In the genomic region with DNA sequence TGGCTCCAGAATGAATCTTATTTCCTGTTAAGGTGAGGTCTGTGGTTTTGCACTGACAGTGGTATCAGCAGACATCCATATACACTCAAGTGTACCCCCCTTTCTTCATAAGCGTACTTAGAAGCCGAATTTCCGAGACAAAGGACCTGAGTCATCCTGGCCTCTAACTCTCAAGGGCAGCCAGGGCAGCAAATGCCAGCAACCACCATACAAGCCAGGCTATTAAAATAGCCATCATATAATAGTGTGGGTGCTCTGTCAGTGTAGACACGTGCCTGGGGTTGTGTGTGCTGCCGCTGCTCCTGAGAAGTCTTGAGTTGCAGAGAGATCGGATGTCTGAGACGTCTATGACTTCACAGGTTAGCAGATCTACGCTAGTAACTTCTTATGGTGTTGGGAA, we compare ENCODE assay signal across 24 mouse cellular contexts. TPM values are rescaled to one million over a fixed set of nuclear protein-coding genes. Genes with fewer than 3 reads are reported as not detected.
A peak's percentile ranks its signal among the peaks of the same experiment; 100 is the strongest.
DNase-seq lines count a peak whose midpoint lies in the region; ATAC-seq and TF ChIP-seq lines count a peak whose summit lies in the region.
"Had no signal": no experiment of that assay in that cellular context is flagged by ENCODE, and none has a peak within 500 bp of the region (broad histone marks: within the 10 kb centered on the region; RNA-seq: fewer than 3 reads in every experiment).

No protein-coding gene starts in this region.

- no peak overlapping the region for H3K4me3 ChIP-seq in heart, adult 2 months
- H3K4me3 ChIP-seq in heart, embryonic 12.5 days = no peak overlapping the region
- H3K4me3 ChIP-seq in left cerebral cortex, adult 2 months = no peak overlapping the region
- H3K4me3 ChIP-seq: forebrain, embryonic 10.5 days; forebrain, embryonic 13.5 days; heart, embryonic 13.5 days; hindbrain, embryonic 12.5 days; hindbrain, embryonic 15.5 days; intestine, embryonic 15.5 days had no signal

- H3K4me2 ChIP-seq in heart, embryonic 12.5 days = no peak overlapping the region
- H3K4me2 ChIP-seq: forebrain, embryonic 13.5 days; heart, embryonic 13.5 days; hindbrain, embryonic 12.5 days; hindbrain, embryonic 15.5 days; intestine, embryonic 15.5 days had no signal

- H3K9me3 ChIP-seq in heart, embryonic 12.5 days (replicated peaks) = no peaks in the 10 kb centered on the region
- H3K9me3 ChIP-seq: forebrain, embryonic 10.5 days; forebrain, embryonic 13.5 days; heart, embryonic 13.5 days; hindbrain, embryonic 12.5 days; hindbrain, embryonic 15.5 days; intestine, embryonic 15.5 days had no signal

- TF ChIP-seq EP300 in heart, adult 2 months (IDR thresholded peaks at IDR 0.05; ENCODE audit: insufficient read depth, low read depth, low read length) = 0 out of 2 replicates have a peak, but pooled peaks have one; percentile 65

- H3K36me3 ChIP-seq in heart, adult 2 months (ENCODE audit: control insufficient read depth, insufficient read depth, low read length) = no peaks in the 10 kb centered on the region
- H3K36me3 ChIP-seq in heart, embryonic 12.5 days = no peaks in the 10 kb centered on the region
- H3K36me3 ChIP-seq: forebrain, embryonic 10.5 days; heart, embryonic 13.5 days; hindbrain, embryonic 12.5 days; hindbrain, embryonic 15.5 days; intestine, embryonic 15.5 days had no signal

- no peak overlapping the region for H3K9ac ChIP-seq in heart, adult 2 months (ENCODE audit: low read depth, low read length)
- H3K9ac ChIP-seq in heart, embryonic 12.5 days = no peak overlapping the region
- H3K9ac ChIP-seq: forebrain, embryonic 13.5 days; heart, embryonic 13.5 days; hindbrain, embryonic 12.5 days; hindbrain, embryonic 15.5 days; intestine, embryonic 15.5 days had no signal

- WGBS in heart, adult 2 months = 66% methylated on average over 8 of the region's 8 CpGs
- WGBS in heart, embryonic 12.5 days = 85% methylated on average over 8 of the region's 8 CpGs

- intact Hi-C loops in heart, adult 2 months (cut with DNase I) = loop anchor here (5.0 kb wide), 1 partner anchor 90 kb away; no protein-coding TSS in a partner anchor
- intact Hi-C loops in left cerebral cortex, adult 2 months (cut with DNase I) = loop anchor here (5.0 kb wide), 2 partner anchors 275 to 290 kb away; no protein-coding TSS in a partner anchor

- ATAC-seq in heart, embryonic 12.5 days (ENCODE audit: insufficient number of reproducible peaks, low FRiP score) = no peak
- ATAC-seq: activated CD4-positive, CD25-positive, alpha-beta regulatory T cell, adult 4 months; CD4-positive, CD25-positive, alpha-beta regulatory T cell, adult 4 months; forebrain, embryonic 13.5 days; forebrain, embryonic 16.5 days; intestine, embryonic 15.5 days had no signal

- peak overlapping the region; percentile 36; the same call in 1 of the 2 replicates for H3K27ac ChIP-seq in heart, adult 2 months
- no peak overlapping the region for H3K27ac ChIP-seq in heart, embryonic 12.5 days (ENCODE audit: poor library complexity, severe bottlenecking)
- H3K27ac ChIP-seq in left cerebral cortex, adult 2 months = no peak overlapping the region
- H3K27ac ChIP-seq: forebrain, embryonic 10.5 days; forebrain, embryonic 13.5 days; heart, embryonic 13.5 days; hindbrain, embryonic 12.5 days; hindbrain, embryonic 15.5 days; intestine, embryonic 15.5 days had no signal

- no peaks in the 10 kb centered on the region for H3K27me3 ChIP-seq in heart, adult 2 months (ENCODE audit: control insufficient read depth, insufficient read depth, low read length)
- H3K27me3 ChIP-seq in heart, embryonic 12.5 days (replicated peaks) = no peaks in the 10 kb centered on the region
- H3K27me3 ChIP-seq: forebrain, embryonic 13.5 days; hindbrain, embryonic 12.5 days; hindbrain, embryonic 15.5 days; intestine, embryonic 15.5 days had no signal

- TF ChIP-seq POLR2A in heart, adult 2 months (IDR thresholded peaks at IDR 0.05; ENCODE audit: insufficient read depth, low read depth, low read length) = no peak

- DNase-seq in adrenal gland, adult (ENCODE audit: inconsistent age in 2 of 2, low spot score in 1 of 2) = peak; percentile 18 to 70
- DNase-seq in adrenal gland, postnatal 4 days (ENCODE audit: low spot score in 2 of 2) = no peak
- peak in 1 of 2 experiments; percentile 15 for DNase-seq in heart, adult 2 months
- peak; percentile 27 for DNase-seq in adrenal gland, postnatal 14 days
- DNase-seq in induced T-regulatory cell, adult 2 months (ENCODE audit: low read depth) = peak; percentile 13
- DNase-seq in B cell, adult 2 months = no peak
- DNase-seq in left cerebral cortex, adult 2 months (ENCODE audit: extremely low spot score in 1 of 2, low spot score in 2 of 2) = no peak
- DNase-seq: cerebellum, adult 11 months; cerebellum, adult 2 months; cerebellum, adult 9-11 months; cerebellum, postnatal 25 days; gastrocnemius, postnatal 14 days; kidney, adult 11 months; kidney, adult 8-10 months had no signal

- H3K79me2 ChIP-seq in heart, adult 2 months (replicated peaks; ENCODE audit: control insufficient read depth, insufficient read depth, low read length) = no peaks in the 10 kb centered on the region

- H3K4me1 ChIP-seq in heart, adult 2 months (ENCODE audit: control insufficient read depth, insufficient read depth, low read length) = no peaks in the 10 kb centered on the region
- H3K4me1 ChIP-seq in heart, embryonic 12.5 days (replicated peaks) = peaks cover 9% of the 10 kb centered on the region
- H3K4me1 ChIP-seq: forebrain, embryonic 10.5 days; forebrain, embryonic 13.5 days; hindbrain, embryonic 12.5 days; hindbrain, embryonic 15.5 days; intestine, embryonic 15.5 days had no signal

- TF ChIP-seq CTCF in heart, adult 2 months (IDR thresholded peaks at IDR 0.05) = no peak
- no peak for TF ChIP-seq CTCF in left cerebral cortex, adult 2 months (IDR thresholded peaks at IDR 0.05)

RNA-seq across cellular contexts. Expression of gene Dhrs4, which starts 41.4 kb away (rescaled TPM):
- 10 to 100 TPM; 82.9 to 85.8 TPM for total RNA-seq in adrenal gland, postnatal 4 days (2021)
- total RNA-seq in heart, adult 2 months (2021) = 100 to 1,000 TPM; 106 to 125 TPM
- 64.7 and 85.7 TPM in 2 replicates for polyA plus RNA-seq in heart, adult 2 months (2012; rRNA removed)
- polyA plus RNA-seq in heart, embryonic 12.5 days (2016; fragmentation: Nextera tagmentation; extraction: Ambion mirVana) = 63.3 and 64.5 TPM in 2 replicates
- 130 and 149 TPM in 2 replicates for total RNA-seq in adrenal gland, postnatal 14 days (2021)
- total RNA-seq in left cerebral cortex, adult 2 months (2021) = 10 to 100 TPM; 16.8 to 20.4 TPM

RNA-seq across cellular contexts. Expression of gene Carmil3, which starts 53.3 kb away (rescaled TPM):
- total RNA-seq in adrenal gland, postnatal 4 days (2021) = 10 to 100 TPM; 19.6 to 25.4 TPM
- total RNA-seq in heart, adult 2 months (2021) = 1 to 10 TPM; 1.3 to 2.0 TPM
- polyA plus RNA-seq in heart, adult 2 months (2012; rRNA removed) = 3.4 and 4.8 TPM in 2 replicates
- polyA plus RNA-seq in heart, embryonic 12.5 days (2016; fragmentation: Nextera tagmentation; extraction: Ambion mirVana) = 2.4 and 2.6 TPM in 2 replicates
- total RNA-seq in adrenal gland, postnatal 14 days (2021) = 6.9 TPM in 2 replicates
- 10 to 100 TPM; 48.6 to 55.8 TPM for total RNA-seq in left cerebral cortex, adult 2 months (2021)
- polyA plus RNA-seq: activated CD4-positive, CD25-positive, alpha-beta regulatory T cell, adult 4 months; CD4-positive, CD25-positive, alpha-beta regulatory T cell, adult 4 months had no signal

Comparison
In these comparisons a context has a peak if more than half of its experiments do, and no peak if none do; other contexts are left out.
1. DNase-seq: peak in adrenal gland, adult (2 of 2), adrenal gland, postnatal 14 days (single experiment) and induced T-regulatory cell, adult 2 months (single experiment); none in adrenal gland, postnatal 4 days (0 of 2), B cell, adult 2 months (0 of 2) and left cerebral cortex, adult 2 months (0 of 2).